Comparison of ENCODE assay signal across 9 mouse cellular contexts in the genomic region with DNA sequence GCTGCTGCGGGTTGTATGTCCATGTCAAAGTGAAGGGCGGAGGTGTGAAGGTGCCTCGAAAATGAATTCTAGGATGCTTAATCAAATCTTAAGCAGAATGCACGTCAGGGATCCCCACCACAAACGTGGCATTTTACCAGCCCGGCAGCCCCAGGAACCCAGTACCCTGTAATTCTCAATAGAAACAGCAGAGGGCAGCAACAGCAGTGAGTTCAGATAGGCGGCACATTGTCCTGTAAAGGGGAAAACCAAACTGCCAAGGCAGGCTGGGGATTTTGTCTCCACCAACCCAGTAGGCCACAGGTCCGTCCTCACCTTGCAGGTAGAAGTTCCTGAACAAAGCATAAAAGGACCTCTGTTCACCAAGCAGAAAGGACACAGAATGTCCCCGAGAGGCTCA. TPM values are rescaled to one million over a fixed set of nuclear protein-coding genes. Genes with fewer than 3 reads are reported as not detected.
DNase-seq lines count a peak whose midpoint lies in the region; ATAC-seq and TF ChIP-seq lines count a peak whose summit lies in the region.
"Had no signal": no experiment of that assay in that cellular context is flagged by ENCODE, and none has a peak within 500 bp of the region (broad histone marks: within the 10 kb centered on the region; RNA-seq: fewer than 3 reads in every experiment).

No protein-coding gene starts in this region.

- peak overlapping the region; percentile 28; the same call in 1 of the 2 replicates for H3K4me2 ChIP-seq in lung, embryonic 15.5 days
- H3K4me2 ChIP-seq: limb, embryonic 13.5 days had no signal

- no peaks in the 10 kb centered on the region for H3K27me3 ChIP-seq in lung, embryonic 15.5 days
- H3K27me3 ChIP-seq: limb, embryonic 13.5 days had no signal

- no peaks in the 10 kb centered on the region for H3K4me1 ChIP-seq in cortical plate, adult 2 months (ENCODE audit: control insufficient read depth, insufficient read depth, low read length)
- peaks cover 16% of the 10 kb centered on the region for H3K4me1 ChIP-seq in lung, embryonic 15.5 days

- no peak for TF ChIP-seq POLR2A in cortical plate, adult 2 months (IDR thresholded peaks at IDR 0.05; ENCODE audit: extremely low read depth, insufficient read depth, low read length)

- 12% methylated on average over 9 of the region's 9 CpGs for WGBS in lung, embryonic 15.5 days

- peak; percentile 84 for TF ChIP-seq CTCF in cortical plate, adult 2 months (IDR thresholded peaks at IDR 0.05; ENCODE audit: extremely low read depth, insufficient read depth, low read length)
- TF ChIP-seq CTCF in layer of hippocampus, adult 2 months (conservative IDR thresholded peaks at IDR 0.05) = peak; percentile 98

- peak; percentile 33 for ATAC-seq in activated CD4-positive, CD25-positive, alpha-beta regulatory T cell, adult 4 months
- no peak; the same call in 1 of the 2 replicates for ATAC-seq in lung, embryonic 15.5 days (ENCODE audit: borderline replicate concordance, extremely low read depth, low FRiP score, low TSS enrichment)

- no peak overlapping the region for H3K27ac ChIP-seq in cortical plate, adult 2 months (ENCODE audit: insufficient read depth, low read length)
- H3K27ac ChIP-seq in layer of hippocampus, adult 2 months = no peak overlapping the region
- H3K27ac ChIP-seq in lung, embryonic 15.5 days = no peak overlapping the region
- H3K27ac ChIP-seq: limb, embryonic 13.5 days had no signal

- H3K36me3 ChIP-seq in lung, embryonic 15.5 days = no peaks in the 10 kb centered on the region

- H3K9ac ChIP-seq in lung, embryonic 15.5 days = no peak overlapping the region
- H3K9ac ChIP-seq: limb, embryonic 13.5 days had no signal

- H3K4me3 ChIP-seq in cortical plate, adult 2 months (ENCODE audit: insufficient read depth, low read length) = no peak overlapping the region
- no peak overlapping the region for H3K4me3 ChIP-seq in layer of hippocampus, adult 2 months
- H3K4me3 ChIP-seq in lung, embryonic 15.5 days = no peak overlapping the region
- H3K4me3 ChIP-seq: limb, embryonic 13.5 days had no signal

- H3K9me3 ChIP-seq in lung, embryonic 15.5 days = no peaks in the 10 kb centered on the region
- H3K9me3 ChIP-seq: limb, embryonic 13.5 days had no signal

- peak; percentile 90 for DNase-seq in CD4-positive, CD25-positive, alpha-beta regulatory T cell, adult 2 months (ENCODE audit: low read depth, low spot score)
- peak; percentile 68 to 80 for DNase-seq in heart, adult 9 months (ENCODE audit: low spot score in 2 of 2)
- peak; percentile 77 to 87 for DNase-seq in layer of hippocampus, adult 2 months (ENCODE audit: low spot score in 2 of 2)
- peak; percentile 78 for DNase-seq in right cerebral cortex, adult 18-20 months
- DNase-seq in urinary bladder, adult 2 months (ENCODE audit: low spot score) = peak; percentile 45

RNA-seq across cellular contexts. Expression of gene Tbc1d7, which starts 2.0 kb away (rescaled TPM):
- polyA plus RNA-seq in activated CD4-positive, CD25-positive, alpha-beta regulatory T cell, adult 4 months (2017; shearing (Covaris generic)) = 10 to 100 TPM; 14.1 to 14.3 TPM
- polyA plus RNA-seq in cortical plate, adult 2 months (2012; rRNA removed) = 31.1 TPM in 2 replicates
- total RNA-seq in layer of hippocampus, adult 2 months (2021) = 10 to 100 TPM; 26.0 to 27.2 TPM
- 48.4 and 50.2 TPM in 2 replicates for polyA plus RNA-seq in lung, embryonic 15.5 days (2015; fragmentation: Nextera tagmentation; extraction: Ambion mirVana)
- 23.7 and 25.1 TPM in 2 replicates for polyA plus RNA-seq in urinary bladder, adult 2 months (2012; rRNA removed)
